Mouse (Mus musculus): ENCODE data around the gene Stra6l. TPM values are rescaled to one million over a fixed set of nuclear protein-coding genes. Genes with fewer than 3 reads are reported as not detected.

The Stra6l gene
- total RNA-seq, 2 experiments from 2014 or later = 0.13 to 0.43 TPM

- DNase-seq = peak; percentile 43 to 49
Measured at GRCm38 (mm10) chr4:45844355-45844754, 4.1 kb upstream of the Stra6l start.

GRCm38 (mm10) chr4:45846263-45846662, 2.2 kb upstream of the Stra6l start:
- DNase-seq = no peak

- no peak for DNase-seq
Measured at GRCm38 (mm10) chr4:45848825-45849156, 327 bp downstream of the Stra6l start.

- no peak for DNase-seq
Measured at GRCm38 (mm10) chr4:45849419-45849818, 955 bp downstream of the Stra6l start.

GRCm38 (mm10) chr4:45851640-45852051, 3.2 kb downstream of the Stra6l start:
- DNase-seq = peak; percentile 75 to 83

GRCm38 (mm10) chr4:45853496-45854246, 5.2 kb downstream of the Stra6l start:
- DNase-seq = no peak

- peak; percentile 83 for DNase-seq
Measured at GRCm38 (mm10) chr4:45855803-45856424, 7.5 kb downstream of the Stra6l start.

- DNase-seq = no peak
Measured at GRCm38 (mm10) chr4:45861160-45861559, 12.7 kb downstream of the Stra6l start.

GRCm38 (mm10) chr4:45867416-45867815, 19.0 kb downstream of the Stra6l start:
- no peak for DNase-seq

- no peak for DNase-seq
Measured at GRCm38 (mm10) chr4:45869021-45869815, 20.8 kb downstream of the Stra6l start.

GRCm38 (mm10) chr4:45872147-45872546, 23.7 kb downstream of the Stra6l start:
- no peak for DNase-seq

GRCm38 (mm10) chr4:45878929-45879328, 30.5 kb downstream of the Stra6l start:
- DNase-seq = peak; percentile 47 to 68

- no peak for DNase-seq
Measured at GRCm38 (mm10) chr4:45882521-45882920, 34.1 kb downstream of the Stra6l start.

GRCm38 (mm10) chr4:45883250-45883649, 34.8 kb downstream of the Stra6l start:
- DNase-seq = no peak

GRCm38 (mm10) chr4:45889487-45889886, 41.0 kb downstream of the Stra6l start:
- DNase-seq = no peak

- peak; percentile 93 for DNase-seq
Measured at GRCm38 (mm10) chr4:45890066-45890761, 41.8 kb downstream of the Stra6l start, which contains the start of gene Ccdc180. Gene Ccdc180 (plus strand): TSS chr4:45890303.

GRCm38 (mm10) chr4:45896425-45897081, 48.1 kb downstream of the Stra6l start:
- no peak for DNase-seq

- DNase-seq = no peak
Measured at GRCm38 (mm10) chr4:45898413-45898812, 49.9 kb downstream of the Stra6l start.

- DNase-seq = no peak
Measured at GRCm38 (mm10) chr4:45909256-45909655, 60.8 kb downstream of the Stra6l start.

- no peak for DNase-seq
Measured at GRCm38 (mm10) chr4:45909924-45910323, 61.5 kb downstream of the Stra6l start.

- DNase-seq = peak in 1 of 2 experiments; percentile 22
Measured at GRCm38 (mm10) chr4:45911256-45911655, 62.8 kb downstream of the Stra6l start.

- no peak for DNase-seq
Measured at GRCm38 (mm10) chr4:45911876-45912275, 63.4 kb downstream of the Stra6l start.

All from adrenal gland, postnatal 36 days (tissue).